Mouse (Mus musculus) leukemia stem cell, adult 10-12 weeks (primary cell): Measurements from ENCODE around the gene Ankrd28. TPM values are rescaled to one million over a fixed set of nuclear protein-coding genes. Genes with fewer than 3 reads are reported as not detected.

Experiments used
- polyA plus RNA-seq: library from polyadenylated mRNA; stranded (reverse); fragments of >175 nt; gene quantifications from 2 replicates; pipeline ENCODE4 v1.2.3, GENCODE M21; 2012; ENCODE audit warnings: low replicate concordance

The Ankrd28 gene
- polyA plus RNA-seq: 2.4 and 2.7 TPM in 2 replicates

GRCm38 (mm10) chr14:31830571-31831369 is at the start of gene Ankrd28:
TSS of gene Ankrd28 (minus strand) at chr14:31830651.

Other genes with a start within 250 kb of the Ankrd28 start
- 0.52 and 1.2 TPM in 2 replicates for gene Colq, start 239.3 kb downstream of the Ankrd28 start, polyA plus RNA-seq
- not detected in 2 replicates for gene Gm49387, start 189.8 kb downstream of the Ankrd28 start, polyA plus RNA-seq
- gene Btd, start 189.6 kb downstream of the Ankrd28 start, polyA plus RNA-seq: 1.7 and 5.7 TPM in 2 replicates
- 0.19 and 0.46 TPM in 2 replicates for gene Hacl1, start 189.4 kb downstream of the Ankrd28 start, polyA plus RNA-seq
- 0.19 TPM in 1 of 2 replicates, not detected in the other for gene Galnt15, start 198.3 kb upstream of the Ankrd28 start, polyA plus RNA-seq